ENCODE assay signal across 8 mouse cellular contexts in genomic region chr4:105474765-105475560, GRCm38 (mm10).
A peak's percentile ranks its signal among the peaks of the same experiment; 100 is the strongest.
DNase-seq lines count a peak whose midpoint lies in the region; ATAC-seq lines count a peak whose summit lies in the region.

No protein-coding gene starts in this region.

- H3K27me3 ChIP-seq in embryonic facial prominence, embryonic 10.5 days (replicated peaks; ENCODE audit: low read depth, poor library complexity, severe bottlenecking), result 0 out of 2 replicates have a peak, but pooled peaks cover 3% of the 10 kb centered on the region
- H3K27me3 ChIP-seq in kidney, embryonic 15.5 days, result no peaks in the 10 kb centered on the region
- no peaks in the 10 kb centered on the region for H3K27me3 ChIP-seq in intestine, embryonic 16.5 days (replicated peaks; ENCODE audit: control insufficient read depth, insufficient read depth, low read length)

- H3K9me3 ChIP-seq in embryonic facial prominence, embryonic 10.5 days, result no peaks in the 10 kb centered on the region
- H3K9me3 ChIP-seq in kidney, embryonic 15.5 days (replicated peaks), result no peaks in the 10 kb centered on the region
- no peaks in the 10 kb centered on the region for H3K9me3 ChIP-seq in intestine, embryonic 16.5 days (ENCODE audit: control insufficient read depth, low read length)

- no peak overlapping the region for H3K9ac ChIP-seq in kidney, embryonic 15.5 days
- H3K9ac ChIP-seq in intestine, embryonic 16.5 days (ENCODE audit: low read depth, low read length), result no peak overlapping the region

- H3K36me3 ChIP-seq in embryonic facial prominence, embryonic 10.5 days (replicated peaks), result no peaks in the 10 kb centered on the region
- no peaks in the 10 kb centered on the region for H3K36me3 ChIP-seq in kidney, embryonic 15.5 days
- no peaks in the 10 kb centered on the region for H3K36me3 ChIP-seq in intestine, embryonic 16.5 days (ENCODE audit: control insufficient read depth, insufficient read depth, low read length)

- DNase-seq in R1 (ENCODE audit: low read depth, low spot score) (peak; percentile 76), MN1 (ENCODE audit: low spot score) (no peak)
- DNase-seq in embryonic facial prominence, embryonic 10.5 days (ENCODE audit: low spot score), result peak; percentile 62
- peak; percentile 54 for DNase-seq in left cerebral cortex, postnatal 4 days
- peak; percentile 76 to 85 for DNase-seq in right cerebral cortex, postnatal 10 days (ENCODE audit: low spot score in 2 of 2)
- DNase-seq in adrenal gland, postnatal 4 days (ENCODE audit: low spot score in 2 of 2), result no peak

- H3K27ac ChIP-seq in embryonic facial prominence, embryonic 10.5 days (replicated peaks), result peak overlapping the region; percentile 51; the same call in 1 of the 2 replicates
- H3K27ac ChIP-seq in kidney, embryonic 15.5 days, result peak overlapping the region; percentile 70
- H3K27ac ChIP-seq in intestine, embryonic 16.5 days (ENCODE audit: low read length), result no peak overlapping the region

- whole genome bisulfite sequencing in embryonic facial prominence, embryonic 10.5 days, result 32% methylated on average over 11 of the region's 11 CpGs
- 24% methylated on average over 11 of the region's 11 CpGs for WGBS in kidney, embryonic 15.5 days
- WGBS in intestine, embryonic 16.5 days, result 34% methylated on average over 11 of the region's 11 CpGs

- ATAC-seq in kidney, embryonic 15.5 days (replicated peaks; ENCODE audit: low FRiP score), result peak; percentile 70
- no peak for ATAC-seq in intestine, embryonic 16.5 days

- H3K4me1 ChIP-seq in embryonic facial prominence, embryonic 10.5 days, result peaks cover 26% of the 10 kb centered on the region
- peaks cover 18% of the 10 kb centered on the region for H3K4me1 ChIP-seq in kidney, embryonic 15.5 days
- H3K4me1 ChIP-seq in intestine, embryonic 16.5 days (ENCODE audit: control insufficient read depth, insufficient read depth, low read length), result no peaks in the 10 kb centered on the region

- no peak overlapping the region for H3K4me3 ChIP-seq in embryonic facial prominence, embryonic 10.5 days
- H3K4me3 ChIP-seq in kidney, embryonic 15.5 days (replicated peaks), result no peak overlapping the region
- no peak overlapping the region for H3K4me3 ChIP-seq in intestine, embryonic 16.5 days (ENCODE audit: low read length)

- no peak overlapping the region for H3K4me2 ChIP-seq in kidney, embryonic 15.5 days
- H3K4me2 ChIP-seq in intestine, embryonic 16.5 days (ENCODE audit: low read depth, low read length), result no peak overlapping the region

- intact Hi-C loops in left cerebral cortex, postnatal 4 days (cut with DNase I), result no loop called here

Comparison
In these comparisons a context has a peak if more than half of its experiments do, and no peak if none do; other contexts are left out.
1. DNase-seq: peak in R1 (single experiment), embryonic facial prominence, embryonic 10.5 days (single experiment), left cerebral cortex, postnatal 4 days (single experiment) and right cerebral cortex, postnatal 10 days (2 of 2); none in MN1 (single experiment) and adrenal gland, postnatal 4 days (0 of 2).